Mouse (Mus musculus): Measurements from ENCODE around the gene Pate2.

Pate2 gene

DNA sequence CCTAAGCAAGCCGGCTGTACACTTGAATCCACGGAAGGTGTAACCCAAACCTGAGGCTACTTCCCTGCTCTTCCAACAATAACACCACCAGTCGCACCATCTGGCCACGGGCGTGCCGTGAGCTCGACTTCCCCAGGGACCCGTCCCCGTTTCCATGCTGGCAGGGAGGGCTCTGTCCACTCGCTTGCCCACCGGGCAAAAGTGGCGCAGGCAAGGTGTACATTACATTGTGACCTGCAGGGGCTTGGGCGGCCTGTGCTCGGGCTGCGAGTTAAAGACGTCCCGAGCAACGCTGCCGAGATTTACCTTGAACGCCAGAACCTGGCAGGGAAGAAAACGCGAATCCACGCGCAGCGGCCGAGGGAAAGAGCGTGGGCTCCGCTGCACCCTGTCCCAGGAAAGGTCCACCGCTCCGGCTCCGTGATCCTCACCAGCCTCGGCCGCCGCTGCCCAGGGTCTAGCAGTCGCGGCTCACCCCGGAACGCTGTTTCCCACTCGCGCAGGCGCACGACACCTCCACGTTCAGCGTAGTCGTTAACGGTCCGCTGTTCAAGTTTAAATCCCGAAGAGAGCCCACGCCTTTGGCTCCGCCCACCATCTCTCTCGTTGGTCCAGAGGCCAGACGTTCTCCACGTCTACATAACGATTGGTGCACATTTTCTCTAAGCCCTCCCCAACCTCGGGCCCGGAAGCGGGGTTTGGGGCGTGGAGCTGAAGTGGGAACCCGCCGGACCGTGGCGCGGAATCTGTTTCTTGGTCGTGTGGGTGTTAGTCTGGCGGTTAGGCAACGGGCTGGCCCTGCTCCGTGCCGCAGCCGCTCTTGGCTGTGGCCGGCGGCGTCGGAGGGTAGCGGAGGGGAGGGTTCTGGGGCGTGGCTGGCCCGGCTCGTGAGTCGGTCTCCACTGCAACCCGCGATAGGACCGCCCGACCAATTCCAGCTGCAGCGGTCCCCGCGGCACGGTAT lies at the start of gene Pate2, which contains the start of gene Hyls1:
TSS of gene Pate2 (plus strand) at position 714 of the 964 bp plus-strand sequence.
TSS of gene Hyls1 (minus strand) at position 828 of the 964 bp plus-strand sequence.
- peak; percentile 97 for DNase-seq (ENCODE audit: low read depth, low spot score)

DNA sequence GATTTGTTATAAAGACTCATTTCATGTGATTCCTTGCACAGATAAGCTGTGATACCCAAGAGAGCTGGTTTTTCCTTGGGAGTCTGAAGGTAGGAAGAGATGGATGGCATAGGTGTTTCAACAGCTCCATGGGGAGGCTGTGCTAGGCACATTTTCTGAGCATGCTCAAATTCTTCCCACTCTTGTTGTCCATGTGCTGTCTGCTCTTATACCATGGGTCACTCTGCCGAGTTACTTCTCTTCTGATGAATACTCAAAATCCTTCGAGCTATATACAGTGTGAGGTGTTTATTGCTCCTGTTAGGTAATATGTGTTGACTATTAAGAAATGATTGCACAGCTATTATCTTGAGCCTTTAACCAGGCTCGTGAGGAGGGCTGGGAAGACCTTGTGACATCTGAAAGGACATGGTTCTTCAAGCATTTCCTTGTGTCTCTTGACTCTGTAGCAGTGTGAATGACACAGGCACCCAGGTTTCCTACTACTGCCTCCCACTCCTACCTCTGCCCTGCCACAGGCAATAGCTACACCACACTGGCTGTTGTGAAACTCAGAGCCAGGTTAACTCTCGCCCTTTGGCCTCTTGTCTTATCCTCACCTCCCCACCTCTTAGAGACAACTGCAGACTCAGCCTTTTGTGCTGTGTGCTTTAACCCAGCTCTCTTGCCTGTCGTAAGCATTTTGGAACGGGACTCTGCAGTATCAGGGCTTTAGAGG lies 49.3 kb upstream of the Pate2 start:
- DNase-seq (ENCODE audit: low read depth, low spot score) = no peak

DNA sequence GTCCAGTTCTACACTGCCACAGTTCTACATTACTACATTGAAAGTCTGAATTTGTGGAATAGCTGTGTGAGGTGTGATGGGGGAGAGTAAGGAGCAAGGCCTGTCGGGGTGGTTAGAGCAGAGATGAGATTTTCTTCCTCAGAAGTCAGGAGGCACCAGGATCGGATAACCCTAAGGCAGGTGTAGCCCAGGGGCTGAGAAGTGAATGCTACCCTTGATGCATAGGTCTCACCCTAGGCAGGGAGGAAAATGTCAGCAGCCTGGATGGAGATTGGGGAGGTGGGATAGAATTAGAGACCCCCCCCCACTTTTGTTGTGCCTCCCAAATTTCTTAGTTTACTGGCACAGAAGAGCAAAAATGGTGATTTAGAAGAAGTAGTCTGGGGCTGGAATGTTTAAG lies 47.8 kb upstream of the Pate2 start:
- DNase-seq (ENCODE audit: low read depth, low spot score) = no peak

DNA sequence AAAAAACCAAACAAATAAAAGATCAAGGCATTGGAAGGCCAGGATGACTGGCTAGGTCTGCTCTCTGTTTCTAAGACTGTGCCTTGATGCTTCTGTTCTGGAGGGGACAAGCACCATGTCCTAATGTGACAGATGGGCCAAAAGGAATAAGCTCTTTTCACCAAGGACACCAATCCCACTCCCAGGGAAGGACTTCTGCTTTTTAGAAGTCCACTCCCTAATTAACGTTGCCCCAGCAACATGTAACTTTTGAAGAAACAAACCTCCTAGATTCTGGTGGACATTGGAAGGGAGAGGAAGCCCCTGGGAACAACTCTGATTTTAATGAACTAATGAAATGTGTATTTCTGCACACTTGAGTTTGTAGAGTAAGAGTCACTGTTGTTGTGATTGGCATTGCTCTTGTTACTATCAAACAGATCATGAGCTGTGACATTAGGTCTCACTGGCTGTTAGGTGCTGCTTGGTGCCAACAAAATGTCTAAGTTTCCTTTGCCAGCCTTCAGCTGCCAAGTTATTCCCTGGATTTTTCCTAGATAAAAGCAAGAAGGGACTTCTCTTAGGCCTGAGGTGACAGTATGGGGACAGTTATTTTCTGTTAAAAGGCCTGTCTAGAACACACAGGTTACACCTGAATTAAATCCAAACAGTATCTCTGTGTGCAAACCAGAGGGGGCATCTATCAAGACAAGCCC lies 47.1 kb upstream of the Pate2 start:
- DNase-seq (ENCODE audit: low read depth, low spot score) = no peak

DNA sequence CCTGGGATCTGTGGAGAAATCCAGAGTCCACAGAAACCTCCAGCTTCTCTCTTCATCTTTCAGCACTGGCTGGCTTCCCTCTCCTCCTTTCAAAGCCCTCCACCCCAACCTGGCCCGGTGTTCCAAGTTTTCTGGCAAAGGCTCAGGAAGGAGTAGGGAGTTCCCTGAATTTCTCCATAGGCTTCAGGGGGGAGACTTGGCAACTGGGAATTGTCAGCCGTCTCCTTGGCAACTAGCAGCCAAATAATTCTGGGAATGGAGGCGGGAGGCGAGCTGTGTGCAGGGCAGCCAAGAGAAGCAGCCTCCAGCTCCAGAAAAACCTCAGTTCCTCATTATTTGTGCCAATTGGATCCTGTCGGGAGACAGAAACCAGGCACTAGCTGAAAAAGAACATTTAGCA lies 46.5 kb upstream of the Pate2 start:
- no peak for DNase-seq (ENCODE audit: low read depth, low spot score)

DNA sequence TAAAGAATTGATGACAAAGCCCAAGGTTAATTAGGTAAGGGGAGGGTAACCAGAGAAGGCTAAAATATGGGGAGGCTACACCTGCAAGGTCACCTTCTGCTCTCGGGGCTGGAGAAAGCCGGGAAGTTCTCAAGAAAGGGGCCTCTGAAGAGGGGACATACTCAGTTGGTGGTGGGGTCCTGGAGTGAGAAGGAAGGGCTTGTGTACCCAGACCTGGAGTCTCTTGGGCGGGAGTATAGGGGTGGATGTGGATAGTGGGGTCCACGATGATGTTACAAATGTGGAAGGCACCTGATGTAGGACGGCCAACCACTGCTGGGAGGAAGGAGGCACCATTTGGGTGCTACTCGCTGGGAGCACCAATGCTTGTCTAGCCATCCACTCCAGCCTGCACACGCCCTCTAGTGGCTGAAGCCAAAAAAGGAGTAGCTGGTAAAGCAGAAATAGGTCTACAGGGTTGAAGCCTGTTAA lies 46.1 kb upstream of the Pate2 start:
- DNase-seq (ENCODE audit: low read depth, low spot score) = peak; percentile 69

DNA sequence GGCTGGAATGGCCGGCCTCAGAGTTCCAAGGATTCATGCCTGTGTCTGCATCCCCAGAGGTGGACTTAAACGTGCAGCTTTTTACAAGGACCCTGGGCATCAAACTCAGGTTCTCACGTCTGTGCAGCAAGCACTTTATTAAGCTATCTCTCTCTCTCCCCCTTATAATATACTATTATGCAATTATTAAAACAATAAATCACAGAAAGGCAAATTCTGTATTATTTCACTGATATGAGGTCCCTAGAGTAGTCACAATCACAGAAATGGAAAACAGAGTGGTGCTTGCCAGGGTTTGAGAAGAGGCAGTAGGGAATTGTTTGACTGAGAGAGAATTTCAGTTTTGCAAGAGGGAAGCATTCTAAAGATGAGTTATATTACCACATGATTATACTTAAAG lies 40.9 kb upstream of the Pate2 start:
- no peak for DNase-seq (ENCODE audit: low read depth, low spot score)

DNA sequence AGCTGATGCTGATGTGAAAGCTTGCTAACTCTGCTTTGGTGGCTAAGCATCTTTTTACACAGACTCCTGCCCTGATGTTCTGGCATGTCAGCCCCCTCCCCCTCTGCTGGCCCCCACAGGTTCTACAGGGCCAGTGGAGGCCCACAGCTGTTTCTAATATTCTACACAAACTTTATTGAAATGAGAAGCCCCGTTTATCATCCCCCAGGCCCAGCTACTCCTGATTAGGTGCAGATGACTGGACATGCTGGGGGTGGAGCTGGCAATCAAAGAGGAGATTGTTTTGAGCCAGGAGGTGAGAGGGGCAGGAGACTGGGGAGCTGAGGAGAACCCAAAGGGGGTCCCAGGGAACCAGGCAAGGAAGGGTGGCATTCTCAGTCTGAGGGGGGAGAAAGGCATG lies 40.3 kb upstream of the Pate2 start:
- DNase-seq (ENCODE audit: low read depth, low spot score) = no peak

DNA sequence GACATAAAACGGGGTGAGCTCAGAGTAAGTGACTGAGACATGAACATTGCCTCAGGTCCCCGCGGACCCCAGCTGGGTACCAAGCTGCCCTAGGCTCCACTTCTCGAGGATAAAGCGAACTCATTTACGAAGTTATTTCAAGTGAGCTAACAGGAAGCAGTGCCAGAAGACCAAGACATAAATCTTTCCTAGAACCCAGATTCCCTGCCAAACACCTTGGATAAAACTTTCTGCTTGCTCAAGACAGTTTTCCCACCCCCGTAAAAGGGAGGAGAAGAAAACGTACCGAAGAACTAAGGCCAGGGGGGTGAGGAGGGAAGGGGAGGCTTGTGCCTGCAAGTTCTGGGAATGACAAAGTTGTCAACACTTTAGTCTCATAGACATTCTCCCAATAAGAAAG lies 36.8 kb upstream of the Pate2 start:
- DNase-seq (ENCODE audit: low read depth, low spot score) = no peak

DNA sequence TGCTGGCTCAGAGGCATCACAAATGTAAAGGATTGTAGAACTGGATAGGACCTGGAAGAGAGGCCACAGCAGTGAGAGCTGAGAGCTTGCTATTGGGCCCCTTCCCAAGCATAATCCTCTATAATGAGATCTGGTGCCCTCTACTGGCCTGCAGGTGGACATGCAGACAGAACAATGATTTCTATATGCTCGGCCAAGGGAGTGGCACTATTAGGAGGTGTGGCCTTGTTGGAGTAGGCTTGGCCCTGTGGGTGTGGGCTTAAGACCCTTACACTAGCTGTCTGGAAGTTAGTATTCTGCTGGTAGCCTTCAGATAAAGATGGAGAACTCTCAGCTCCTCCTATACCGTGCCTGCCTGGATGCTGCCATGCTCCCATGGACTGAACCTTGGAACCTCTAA lies 35.0 kb upstream of the Pate2 start:
- peak; percentile 66 for DNase-seq (ENCODE audit: low read depth, low spot score)

DNA sequence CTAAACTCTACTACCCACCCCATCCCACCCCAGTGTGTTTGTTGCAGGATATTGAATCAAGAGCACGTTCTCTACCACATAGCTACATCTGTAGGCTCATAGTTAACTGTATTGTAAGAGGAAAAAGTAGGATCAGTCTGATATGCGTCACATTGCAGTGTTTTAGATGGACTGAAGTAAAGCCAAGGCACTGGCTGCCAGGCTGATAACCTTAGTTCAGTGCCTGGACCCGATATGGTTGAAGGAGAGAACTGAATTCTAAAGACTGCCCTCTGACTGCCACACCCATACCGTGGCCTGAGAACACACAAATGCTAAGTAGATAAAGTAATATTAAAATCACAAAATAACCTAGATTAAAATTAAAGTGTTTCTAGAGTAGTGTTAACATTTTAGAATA lies 34.2 kb upstream of the Pate2 start:
- no peak for DNase-seq (ENCODE audit: low read depth, low spot score)

DNA sequence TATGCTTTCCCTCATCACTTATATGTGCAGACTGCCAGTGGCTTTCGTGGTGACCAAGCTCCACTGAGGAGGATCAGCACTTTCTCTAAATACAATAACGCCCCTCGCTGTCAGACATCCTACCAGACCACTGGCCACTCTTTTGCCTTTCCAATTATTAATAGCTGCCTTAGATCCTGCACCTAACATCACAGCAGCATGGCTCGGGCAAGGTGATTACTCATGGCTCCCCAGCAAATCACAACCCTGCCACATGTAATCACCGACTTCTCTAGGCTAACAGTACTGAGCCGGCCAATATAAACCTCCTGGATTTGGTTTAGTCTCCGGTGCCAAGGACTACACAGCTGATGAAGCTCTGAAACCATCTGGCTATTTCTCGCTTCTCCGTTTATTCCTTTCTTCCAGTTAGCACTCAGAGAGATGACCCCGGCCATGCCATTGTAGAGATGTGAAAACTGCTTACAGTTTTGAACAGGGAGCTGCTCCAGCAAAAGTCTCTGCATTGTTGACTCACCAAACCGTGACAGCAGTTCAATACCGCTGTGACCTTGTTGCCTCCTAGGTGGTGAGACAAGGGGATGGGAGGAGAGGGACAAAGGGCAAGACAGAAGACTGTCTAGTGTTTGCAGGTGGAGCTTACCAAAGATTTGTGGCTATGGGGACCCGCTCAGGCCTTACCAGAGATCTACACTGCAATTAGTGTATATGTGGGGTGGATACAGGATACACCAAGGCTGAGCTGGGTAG lies 30.9 kb upstream of the Pate2 start:
- DNase-seq (ENCODE audit: low read depth, low spot score) = no peak

DNA sequence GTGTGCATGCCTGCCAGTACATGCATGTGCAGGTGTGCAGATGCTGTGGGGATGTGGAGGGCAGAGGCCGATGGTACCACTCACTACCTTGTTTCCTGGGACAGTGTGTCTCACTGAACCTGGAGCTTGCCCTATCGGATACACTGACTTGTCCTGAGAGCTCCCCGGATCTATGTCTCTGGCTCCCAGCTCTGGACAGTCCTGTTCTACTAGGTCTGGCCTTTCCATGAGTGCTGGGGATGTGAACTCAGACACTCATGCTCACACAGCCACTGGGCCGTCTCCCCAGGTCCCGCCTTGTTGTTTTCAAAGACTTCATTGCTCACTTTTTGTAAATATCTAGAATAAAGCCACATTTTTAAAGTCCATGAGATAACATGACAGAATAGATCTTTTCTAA lies 29.1 kb upstream of the Pate2 start:
- no peak for DNase-seq (ENCODE audit: low read depth, low spot score)

DNA sequence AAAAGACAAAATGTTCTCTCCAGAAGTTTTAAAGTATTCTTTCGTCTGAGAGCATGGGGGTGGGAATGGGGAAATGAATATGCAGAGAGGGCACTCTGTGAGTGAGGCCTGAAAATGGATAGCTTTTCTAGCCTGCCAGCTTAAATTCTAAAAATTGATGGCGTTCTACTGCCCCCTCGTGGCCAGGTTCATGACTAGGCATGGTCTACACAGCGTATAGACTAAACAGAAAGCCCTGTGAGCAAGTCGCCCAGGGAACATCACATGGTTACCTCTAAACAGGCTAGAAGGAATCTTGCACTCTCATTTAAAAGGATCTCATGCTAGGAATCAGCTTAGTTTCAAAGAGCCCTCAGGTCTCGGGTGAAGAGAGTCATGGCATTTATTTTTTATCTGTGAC lies 28.6 kb upstream of the Pate2 start:
- DNase-seq (ENCODE audit: low read depth, low spot score) = peak; percentile 69

DNA sequence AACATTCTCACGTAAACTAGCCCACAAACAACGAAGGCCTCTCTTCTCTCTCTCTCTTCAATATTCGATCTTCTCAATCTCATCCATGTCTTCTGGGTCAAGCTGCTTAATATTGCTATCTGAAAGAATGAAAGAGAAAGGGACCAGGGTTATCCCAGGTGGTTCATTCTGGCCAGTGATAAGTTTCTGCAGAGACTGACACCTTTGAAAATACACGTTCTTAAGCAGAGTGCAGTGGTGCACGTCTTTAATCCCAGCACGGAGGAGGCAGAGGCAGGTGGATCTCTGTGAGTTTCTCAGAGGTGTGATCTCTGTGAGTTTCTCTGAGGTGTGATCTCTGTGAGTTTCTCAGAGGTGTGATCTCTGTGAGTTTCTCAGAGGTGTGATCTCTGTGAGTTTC lies 28.1 kb upstream of the Pate2 start:
- DNase-seq (ENCODE audit: low read depth, low spot score) = no peak

DNA sequence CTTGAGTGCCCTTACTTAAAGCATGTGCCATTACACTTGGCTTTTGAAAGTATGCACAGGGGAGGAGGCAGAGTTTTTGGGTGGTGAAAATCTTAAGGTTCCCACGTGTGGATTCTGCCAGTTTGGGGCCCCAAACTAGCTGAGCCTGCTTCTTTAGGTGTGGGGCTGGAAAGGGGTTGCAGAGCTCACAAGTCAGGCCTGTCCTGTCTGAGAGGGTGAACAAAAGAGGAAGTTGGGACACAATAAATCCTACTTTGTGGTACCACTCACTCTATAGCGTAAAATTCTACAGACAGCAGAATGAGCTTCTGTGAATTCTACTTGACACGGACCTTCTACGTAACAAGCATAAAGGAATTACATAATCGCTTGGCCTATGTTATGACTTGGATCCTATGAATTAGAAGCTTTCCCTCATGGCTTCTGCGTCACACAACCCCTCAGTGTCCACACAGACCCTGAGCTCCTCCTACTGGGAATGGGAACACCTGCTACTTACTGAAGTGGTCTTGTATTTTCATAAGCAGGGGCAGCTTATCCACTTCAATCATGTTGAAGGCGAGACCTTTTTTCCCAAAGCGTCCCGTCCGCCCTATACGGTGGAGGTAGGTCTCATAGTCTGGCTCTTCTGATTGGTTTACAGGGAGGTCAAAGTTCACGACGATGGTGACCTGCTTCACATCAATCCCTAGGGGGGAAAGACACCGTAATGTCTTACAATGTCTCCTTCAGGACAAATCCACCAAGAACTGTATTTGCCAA lies 26.8 kb upstream of the Pate2 start:
- no peak for DNase-seq (ENCODE audit: low read depth, low spot score)

DNA sequence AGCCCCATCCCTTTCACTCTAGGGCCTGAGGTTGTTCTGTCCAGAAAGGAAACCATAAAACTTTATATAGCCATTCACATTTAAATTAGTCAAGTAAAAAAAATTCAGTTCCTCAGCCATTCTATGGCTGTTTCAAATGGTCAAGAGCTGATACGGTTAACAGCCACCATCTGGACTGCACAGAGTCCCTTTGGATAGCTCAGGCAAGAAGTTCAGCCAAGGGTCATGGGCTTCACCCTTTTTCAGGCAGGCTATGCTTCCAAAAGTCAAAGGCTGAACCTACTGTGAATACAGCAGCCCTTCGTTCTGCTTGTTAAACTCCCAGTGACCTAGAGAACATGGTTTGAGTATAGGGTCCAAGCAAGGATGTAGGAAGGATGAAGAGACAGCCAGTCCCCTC lies 25.4 kb upstream of the Pate2 start:
- no peak for DNase-seq (ENCODE audit: low read depth, low spot score)

DNA sequence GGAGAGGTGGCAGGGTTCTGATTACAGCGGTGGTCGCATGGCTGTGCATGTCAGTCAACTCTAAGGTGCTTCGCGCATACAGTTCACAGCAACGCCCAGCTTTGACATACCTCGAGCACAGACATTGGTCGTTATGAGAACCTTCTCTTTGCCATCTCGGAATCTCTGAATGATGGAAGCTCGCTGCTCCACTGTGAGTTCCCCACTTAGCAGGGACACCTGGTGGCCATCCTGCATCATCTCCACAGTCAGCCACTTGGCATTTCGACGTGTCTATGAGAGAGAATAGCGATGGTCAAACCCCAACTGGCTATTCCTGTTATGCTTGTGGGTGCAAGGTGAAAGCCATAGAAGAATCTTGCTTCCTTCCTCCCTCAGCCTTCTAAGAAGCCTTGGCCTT lies 24.4 kb upstream of the Pate2 start:
- no peak for DNase-seq (ENCODE audit: low read depth, low spot score)

DNA sequence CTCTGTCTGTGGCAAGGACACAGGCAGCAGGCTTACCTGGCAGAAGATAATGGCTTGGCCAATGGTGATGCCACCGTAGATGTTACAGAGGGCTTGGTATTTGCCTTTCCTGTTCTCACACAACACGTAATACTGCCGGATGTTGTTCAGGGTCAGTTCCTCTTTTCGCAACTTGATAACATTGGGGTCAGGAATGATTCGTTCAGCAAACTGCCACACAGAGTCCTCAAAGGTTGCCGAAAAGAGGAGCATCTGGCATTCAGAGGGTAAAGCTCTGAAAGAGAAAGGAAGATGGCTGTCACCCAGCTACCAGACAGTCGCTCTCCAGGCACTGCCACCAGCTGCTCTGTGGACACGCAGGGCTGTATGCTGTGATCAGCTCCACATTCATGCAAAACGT lies 23.3 kb upstream of the Pate2 start:
- no peak for DNase-seq (ENCODE audit: low read depth, low spot score)

DNA sequence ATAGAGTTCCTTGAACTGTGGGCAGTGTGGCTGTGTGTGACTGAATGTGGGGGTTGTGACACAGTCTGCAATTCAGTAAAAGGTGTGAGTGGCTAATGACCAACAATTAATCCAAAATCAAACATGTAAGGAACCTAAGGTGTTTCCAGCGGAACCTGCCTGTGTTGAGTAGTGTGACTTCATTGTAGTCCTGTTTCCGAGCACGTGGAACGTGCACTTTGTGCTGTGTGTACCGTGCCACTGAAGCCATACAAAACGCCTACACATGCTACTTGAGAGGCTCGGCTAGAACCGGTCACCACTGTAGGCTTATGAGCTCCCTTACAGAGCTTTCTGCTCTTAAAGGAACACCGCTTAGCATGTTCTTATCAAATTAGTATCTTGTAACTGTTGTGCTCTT lies 21.6 kb upstream of the Pate2 start:
- no peak for DNase-seq (ENCODE audit: low read depth, low spot score)
